Mouse (Mus musculus): Measurements from ENCODE around the gene Gjc2. TPM values are rescaled to one million over a fixed set of nuclear protein-coding genes. Genes with fewer than 3 reads are reported as not detected.

Gene Gjc2
- under 1 TPM in 1 of 2 experiments, not detected in 1; 0.25 TPM for polyA plus RNA-seq (2012; fragmentation: generic; extraction: Trizol)

GRCm38 (mm10) chr11:59182864-59183331 is at the start of gene Gjc2:
Gjc2 (minus strand) TSS chr11:59183213.

GRCm38 (mm10) chr11:59228122-59228953 is 45.3 kb upstream of the Gjc2 start, which contains the start of gene Arf1:
Arf1 (minus strand) TSS chr11:59228270.

GRCm38 (mm10) chr11:59208153-59208831 is 25.3 kb upstream of the Gjc2 start, which contains the start of gene 2310033P09Rik:
2310033P09Rik (plus strand) TSS chr11:59208321.

GRCm38 (mm10) chr11:59202081-59202995 is 19.3 kb upstream of the Gjc2 start, which contains the start of gene Mrpl55:
Mrpl55 (plus strand) TSS chr11:59202486.

GRCm38 (mm10) chr11:59192059-59192386 is 9.0 kb upstream of the Gjc2 start, which contains the start of gene Guk1:
Guk1 (minus strand) TSS chr11:59192212.

GRCm38 (mm10) chr11:59163255-59164236 is 19.5 kb downstream of the Gjc2 start, which contains the start of gene Iba57:
Iba57 (minus strand) TSS chr11:59163739.

DNA sequence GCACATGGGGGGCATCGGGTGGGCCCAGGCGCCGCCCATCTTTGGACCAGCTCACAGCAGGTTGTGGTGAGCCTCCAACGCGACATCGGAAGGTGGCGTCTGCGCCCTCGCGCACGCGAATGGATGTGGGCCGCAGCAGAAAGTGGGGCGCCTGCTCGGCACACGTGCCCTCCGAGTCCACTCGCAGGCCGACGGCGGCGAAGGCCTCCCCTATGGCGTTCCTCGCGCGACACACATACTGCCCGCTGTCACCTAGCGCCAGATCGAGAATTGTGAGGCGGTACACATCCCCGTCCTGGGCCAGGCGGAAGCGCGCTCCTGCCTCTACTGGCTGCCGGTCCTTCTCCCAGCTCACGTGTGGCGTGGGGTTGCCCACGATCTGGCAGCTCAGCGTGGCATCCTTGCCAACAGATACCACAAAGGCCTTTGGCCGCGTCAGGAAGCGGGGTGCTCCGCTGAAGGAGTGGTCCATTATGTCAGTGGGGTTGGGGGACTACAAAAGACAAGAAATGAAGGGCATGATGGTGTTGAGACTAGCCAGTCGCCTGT is 47.0 kb downstream of the Gjc2 start, which contains the start of gene Obscn:
Gene Obscn (minus strand): TSS at position 499 of the 549 bp plus-strand sequence.

Other genes starting within 250 kb of the Gjc2 start
- 100 to 1,000 TPM; 296 to 362 TPM for gene Rnf187, start 244.3 kb downstream of the Gjc2 start, polyA plus RNA-seq (2012; fragmentation: generic; extraction: Trizol)
- under 1 TPM; 0.05 to 0.38 TPM for gene Hist3h2ba, start 234.3 kb downstream of the Gjc2 start, polyA plus RNA-seq (2012; fragmentation: generic; extraction: Trizol)
- gene Hist3h2a, start 228.5 kb downstream of the Gjc2 start, polyA plus RNA-seq (2012; fragmentation: generic; extraction: Trizol) = 10 to 100 TPM in 1 of 2 experiments, 1 to 10 TPM in 1; 3.7 to 31.0 TPM
- gene Trim17, start 228.5 kb downstream of the Gjc2 start, polyA plus RNA-seq (2012; fragmentation: generic; extraction: Trizol) = under 1 TPM; 0.05 to 0.61 TPM
- gene Trim11, start 205.1 kb downstream of the Gjc2 start, polyA plus RNA-seq (2012; fragmentation: generic; extraction: Trizol) = 10 to 100 TPM in 1 of 2 experiments, 1 to 10 TPM in 1; 6.5 to 24.8 TPM
- under 1 TPM; 0.01 to 0.12 TPM for gene Obscn, start 46.8 kb downstream of the Gjc2 start, polyA plus RNA-seq (2012; fragmentation: generic; extraction: Trizol)
- 1 to 10 TPM; 2.6 to 3.3 TPM for gene Iba57, start 19.5 kb downstream of the Gjc2 start, polyA plus RNA-seq (2012; fragmentation: generic; extraction: Trizol)
- gene Guk1, start 9.0 kb upstream of the Gjc2 start, polyA plus RNA-seq (2012; fragmentation: generic; extraction: Trizol) = 100 to 1,000 TPM; 116 to 118 TPM
- 10 to 100 TPM; 36.2 to 41.8 TPM for gene Mrpl55, start 19.3 kb upstream of the Gjc2 start, polyA plus RNA-seq (2012; fragmentation: generic; extraction: Trizol)
- 10 to 100 TPM; 30.8 to 43.7 TPM for gene 2310033P09Rik, start 25.1 kb upstream of the Gjc2 start, polyA plus RNA-seq (2012; fragmentation: generic; extraction: Trizol)
- 100 to 1,000 TPM; 232 to 474 TPM for gene Arf1, start 45.1 kb upstream of the Gjc2 start, polyA plus RNA-seq (2012; fragmentation: generic; extraction: Trizol)
- not detected for gene Wnt3a, start 107.5 kb upstream of the Gjc2 start, polyA plus RNA-seq (2012; fragmentation: generic; extraction: Trizol)
- under 1 TPM; 0.29 to 0.68 TPM for gene Wnt9a, start 123.7 kb upstream of the Gjc2 start, polyA plus RNA-seq (2012; fragmentation: generic; extraction: Trizol)
- gene Prss38, start 192.4 kb upstream of the Gjc2 start, polyA plus RNA-seq (2012; fragmentation: generic; extraction: Trizol) = under 1 TPM in 1 of 2 experiments, not detected in 1; 0.04 TPM